Mouse (Mus musculus): ENCODE data around the gene Phc2.
"Not testable (repeated sequence)": the region's sequence is repeated elsewhere in the genome, so short reads cannot be mapped to it uniquely, and the experiment has no call there.

Gene Phc2

DNA sequence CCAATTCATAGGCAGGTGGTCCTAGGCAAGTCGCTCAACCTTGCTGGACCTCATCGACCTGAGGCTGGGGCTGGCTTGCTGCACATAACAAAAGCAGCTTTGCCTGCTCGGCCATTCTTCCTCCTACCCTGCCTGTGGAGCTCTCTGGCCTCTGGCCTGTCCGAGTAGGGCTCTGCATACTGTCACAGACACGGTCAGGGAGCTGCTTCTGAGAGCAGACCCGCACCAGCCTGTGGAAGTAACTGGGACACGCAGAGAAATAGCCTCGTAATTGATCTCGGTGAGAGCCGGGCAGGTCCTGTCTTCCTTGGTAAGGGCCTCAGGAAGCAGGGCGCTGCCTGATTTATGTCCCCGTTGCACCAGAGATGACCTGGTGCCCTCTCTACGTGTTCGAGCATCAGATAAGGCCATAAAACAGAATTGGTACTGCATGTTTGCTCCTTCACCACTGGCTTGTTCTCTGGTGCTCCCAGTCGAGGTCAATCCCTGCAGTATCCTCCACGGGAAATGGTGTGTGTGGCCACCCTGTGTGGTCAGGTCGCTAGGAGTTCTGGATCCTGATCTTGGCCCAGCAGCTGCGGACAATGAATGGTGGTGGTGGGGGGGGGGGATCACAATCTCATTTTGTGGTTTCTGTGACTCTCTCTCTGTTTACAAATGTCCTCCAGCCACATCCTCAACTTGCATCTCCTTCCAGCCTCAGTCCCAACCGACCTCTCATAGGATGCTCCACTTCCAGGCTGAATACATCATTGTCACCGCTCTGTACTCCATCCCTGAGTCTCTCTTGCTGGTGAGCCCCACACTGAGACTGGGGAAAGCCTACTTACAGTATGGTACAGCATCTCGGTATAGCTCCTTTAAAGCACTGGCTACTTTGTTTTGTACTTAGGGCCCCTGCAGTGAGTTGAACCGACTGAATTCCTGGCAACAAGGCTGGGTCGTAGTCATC is 12.5 kb upstream of the Phc2 start:
- no peak for DNase-seq (ENCODE audit: extremely low read depth, low read depth, low spot score)

DNA sequence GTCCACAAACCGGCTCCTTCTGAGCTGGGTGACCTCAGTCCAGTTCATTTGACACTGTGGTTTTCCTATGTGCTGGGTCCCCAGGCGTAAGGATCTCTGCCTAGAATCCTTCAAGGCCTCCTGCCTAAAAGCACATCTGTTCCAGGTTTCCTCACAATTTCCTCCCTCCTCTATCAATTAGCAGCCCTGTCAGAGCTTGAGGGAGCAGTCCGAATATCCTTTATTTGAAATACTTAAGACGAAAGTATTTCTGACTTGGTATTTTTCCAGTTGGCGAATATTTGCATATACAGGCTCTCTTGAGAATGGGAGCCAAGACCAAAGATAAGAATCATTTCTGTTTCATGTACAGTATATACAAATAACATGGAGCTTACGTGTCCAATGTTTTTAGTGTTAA is 8.6 kb upstream of the Phc2 start:
- DNase-seq (ENCODE audit: extremely low read depth, low read depth, low spot score), result no peak

GRCm38 (mm10) chr4:128646762-128647161 is 7.7 kb upstream of the Phc2 start:
- DNase-seq (ENCODE audit: extremely low read depth, low read depth, low spot score), result no peak

- no peak for DNase-seq (ENCODE audit: extremely low read depth, low read depth, low spot score)
These were observed 5.8 kb upstream of the Phc2 start for GRCm38 (mm10) chr4:128648567-128649255.

DNA sequence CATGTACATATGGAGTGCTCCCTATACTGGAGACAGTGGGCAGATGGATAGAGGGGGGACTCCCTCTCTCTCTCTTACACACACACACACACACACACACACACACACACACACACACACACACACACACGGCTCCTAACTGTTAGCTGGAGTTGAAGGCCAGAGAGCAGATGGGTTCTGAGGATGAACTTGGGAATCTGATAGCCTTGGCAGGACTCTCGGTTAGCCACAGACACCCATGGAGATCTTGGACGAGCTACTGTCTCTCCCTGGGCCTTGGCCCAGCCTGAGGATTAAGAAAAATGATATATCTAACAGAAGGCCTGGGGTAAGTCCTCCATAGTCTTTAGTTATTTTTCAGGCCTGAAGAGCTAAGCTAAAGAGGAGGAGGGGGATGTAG is 3.0 kb upstream of the Phc2 start:
- DNase-seq (ENCODE audit: extremely low read depth, low read depth, low spot score), result no peak

- no peak for DNase-seq (ENCODE audit: extremely low read depth, low read depth, low spot score)
These were observed 1.8 kb upstream of the Phc2 start for GRCm38 (mm10) chr4:128652584-128653298.

DNA sequence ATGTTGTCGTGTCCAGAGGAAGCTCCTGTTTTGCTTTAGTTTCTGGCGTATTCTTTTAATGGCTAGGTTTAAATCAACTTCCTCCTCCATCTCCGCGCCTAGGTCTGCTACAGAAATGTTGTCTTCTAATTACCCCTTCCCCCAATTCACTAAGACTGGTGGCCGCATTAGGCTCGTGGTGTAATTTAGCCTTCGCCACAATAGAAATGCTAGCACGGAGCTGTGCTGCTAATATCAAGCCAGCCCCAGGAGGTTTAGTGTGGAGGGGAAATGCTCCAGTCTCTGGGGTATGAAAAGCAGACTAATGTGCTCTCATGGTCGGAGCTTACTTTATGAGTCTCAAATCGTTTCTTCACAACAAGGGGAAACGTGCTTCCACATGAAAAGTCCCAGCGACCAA is 944 bp downstream of the Phc2 start:
- no peak for DNase-seq (ENCODE audit: extremely low read depth, low read depth, low spot score)

DNA sequence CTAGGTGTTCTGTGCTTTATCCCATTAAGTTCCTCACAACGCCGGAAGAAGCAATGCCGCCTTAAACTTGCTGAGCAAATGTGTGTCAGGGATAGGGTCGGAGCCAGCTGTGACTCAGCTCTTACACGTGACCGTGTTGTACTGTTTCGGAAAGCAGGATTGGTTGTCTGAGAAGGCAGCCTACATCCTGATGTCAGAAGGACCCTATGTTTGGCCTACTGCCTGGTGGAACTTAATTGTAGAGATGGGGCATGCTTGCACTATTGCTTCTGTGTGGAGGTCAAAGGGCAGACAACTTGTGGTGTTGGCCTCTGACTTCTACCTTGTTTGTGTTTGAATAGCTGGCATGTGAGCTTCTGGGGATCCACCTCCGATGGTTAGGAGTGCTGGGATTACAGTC is 5.7 kb downstream of the Phc2 start:
- no peak for DNase-seq (ENCODE audit: extremely low read depth, low read depth, low spot score)

DNA sequence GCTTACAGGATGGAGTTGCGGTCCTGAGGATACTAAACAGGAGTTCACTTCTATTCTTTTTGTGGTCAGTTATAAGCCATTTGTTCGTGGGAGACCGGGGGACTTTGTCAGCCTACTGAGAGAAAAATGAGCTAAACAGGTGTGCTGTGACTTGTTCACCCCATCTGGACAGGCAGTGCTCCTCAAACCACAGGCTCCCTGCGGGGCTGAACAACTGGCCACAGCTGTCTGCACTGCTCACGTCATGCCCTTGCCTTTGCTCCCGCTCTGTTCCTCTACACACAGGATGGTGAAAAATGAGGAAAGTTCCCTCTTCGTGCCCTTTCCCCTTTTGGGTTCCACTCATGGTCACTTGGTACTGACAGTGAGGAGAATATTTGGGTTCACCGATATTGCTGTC is 6.6 kb downstream of the Phc2 start:
- DNase-seq (ENCODE audit: extremely low read depth, low read depth, low spot score), result no peak

- DNase-seq (ENCODE audit: extremely low read depth, low read depth, low spot score), result no peak
These were observed 9.5 kb downstream of the Phc2 start for GRCm38 (mm10) chr4:128664002-128664401.

GRCm38 (mm10) chr4:128666362-128666761 is 11.9 kb downstream of the Phc2 start:
- DNase-seq (ENCODE audit: extremely low read depth, low read depth, low spot score), result not testable (repeated sequence)

DNA sequence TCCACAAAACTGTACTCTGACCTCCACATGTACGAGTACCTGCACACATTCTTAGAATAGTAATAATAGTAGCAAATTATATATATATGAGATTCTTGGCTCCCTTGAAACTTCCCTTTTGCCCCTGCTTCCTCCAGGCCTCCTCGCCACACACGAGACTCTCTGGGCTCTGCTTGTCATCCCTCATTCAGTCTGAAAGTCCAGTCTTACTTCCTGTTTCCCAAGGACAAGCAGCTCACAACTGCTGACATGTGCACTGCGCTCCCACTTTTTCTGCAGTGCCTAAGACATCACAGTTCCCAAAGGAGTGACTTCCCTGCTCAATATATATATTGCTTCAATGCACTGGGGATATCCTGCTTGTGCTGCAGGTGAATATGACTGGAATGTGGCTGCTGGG is 12.7 kb downstream of the Phc2 start:
- DNase-seq (ENCODE audit: extremely low read depth, low read depth, low spot score), result not testable (repeated sequence)

GRCm38 (mm10) chr4:128669229-128669628 is 14.7 kb downstream of the Phc2 start:
- DNase-seq (ENCODE audit: extremely low read depth, low read depth, low spot score), result no peak

DNA sequence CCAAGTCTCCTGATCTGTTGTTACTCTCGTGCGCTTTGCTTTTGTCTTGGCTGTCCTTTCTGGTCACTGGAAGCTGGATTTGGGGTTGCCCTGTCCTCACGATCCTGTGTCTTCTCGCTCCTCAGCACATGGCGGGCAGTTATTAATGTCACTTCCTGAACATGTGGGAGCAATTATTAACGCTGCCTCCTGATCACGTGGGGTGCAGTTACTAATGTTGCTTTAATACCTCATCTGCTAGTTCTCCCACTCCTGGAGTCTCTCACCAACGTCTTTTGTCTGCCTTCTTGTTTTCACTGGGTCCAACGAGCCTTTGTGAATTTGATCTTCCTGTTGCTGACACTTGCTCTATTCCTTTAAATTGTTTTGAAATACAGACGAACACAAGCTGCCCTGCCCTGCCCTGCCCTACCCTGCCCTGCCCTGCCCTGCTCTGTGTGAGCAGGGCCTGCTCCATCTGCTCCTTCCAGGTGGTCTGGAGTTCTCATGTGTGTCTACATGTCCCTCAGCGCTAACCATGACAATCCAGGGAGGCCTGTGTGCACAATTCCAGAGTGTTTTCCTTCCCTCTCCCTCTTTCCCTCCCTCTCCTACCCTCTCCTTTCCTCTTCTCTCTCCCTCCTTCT is 16.2 kb downstream of the Phc2 start:
- no peak for DNase-seq (ENCODE audit: extremely low read depth, low read depth, low spot score)

DNA sequence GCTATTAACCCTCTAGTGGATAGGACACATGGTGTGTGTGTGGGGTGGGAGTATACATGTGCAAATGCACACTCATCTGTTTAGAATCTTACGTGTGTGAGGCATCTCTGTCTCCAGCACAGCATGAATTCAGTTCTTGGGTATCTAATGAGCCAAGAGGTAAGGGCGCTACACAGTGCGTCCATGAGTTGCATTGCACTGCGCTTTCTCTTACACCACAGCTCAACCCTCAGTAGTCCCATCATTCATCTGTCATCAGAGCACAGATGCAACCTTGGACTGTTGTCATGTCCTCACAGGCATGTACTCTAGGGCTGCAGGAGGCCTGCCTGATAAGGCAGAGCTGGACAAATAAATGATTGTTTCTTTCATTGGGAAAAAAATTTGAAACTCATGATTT is 18.0 kb downstream of the Phc2 start:
- no peak for DNase-seq (ENCODE audit: extremely low read depth, low read depth, low spot score)

DNA sequence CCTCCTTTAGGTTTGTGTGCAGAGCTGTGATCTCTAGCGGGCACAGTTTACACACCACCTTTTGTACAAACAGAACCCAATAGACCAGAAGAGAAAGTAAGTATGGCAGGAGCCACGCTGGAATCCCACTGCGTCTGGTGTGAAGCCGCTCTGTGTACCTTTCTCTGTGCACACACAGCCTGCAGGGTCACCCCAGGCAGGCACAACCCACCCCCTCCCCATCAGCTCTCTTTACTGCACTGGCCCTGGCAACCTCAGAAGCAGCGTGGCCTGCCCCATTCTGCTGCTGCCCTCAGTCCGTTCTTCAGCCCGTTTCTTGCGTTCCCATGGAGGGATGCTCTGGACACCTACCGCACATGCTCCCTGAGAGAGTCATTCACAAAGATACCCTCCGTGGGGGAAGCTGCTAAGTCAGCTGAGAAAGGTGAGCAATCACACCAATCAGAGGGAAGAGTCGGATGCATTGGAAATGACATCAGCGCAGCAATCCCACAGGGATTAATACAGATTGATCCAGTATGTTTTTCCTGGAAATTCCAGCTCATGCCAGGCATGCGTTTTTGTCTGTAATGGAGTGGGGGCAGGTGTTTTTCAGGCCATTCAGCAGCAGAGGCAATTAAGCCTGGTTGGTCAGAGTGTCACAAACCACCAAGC is 24.2 kb downstream of the Phc2 start:
- DNase-seq (ENCODE audit: extremely low read depth, low read depth, low spot score), result no peak

- no peak for DNase-seq (ENCODE audit: extremely low read depth, low read depth, low spot score)
These were observed 26.6 kb downstream of the Phc2 start for GRCm38 (mm10) chr4:128681126-128681525.

DNA sequence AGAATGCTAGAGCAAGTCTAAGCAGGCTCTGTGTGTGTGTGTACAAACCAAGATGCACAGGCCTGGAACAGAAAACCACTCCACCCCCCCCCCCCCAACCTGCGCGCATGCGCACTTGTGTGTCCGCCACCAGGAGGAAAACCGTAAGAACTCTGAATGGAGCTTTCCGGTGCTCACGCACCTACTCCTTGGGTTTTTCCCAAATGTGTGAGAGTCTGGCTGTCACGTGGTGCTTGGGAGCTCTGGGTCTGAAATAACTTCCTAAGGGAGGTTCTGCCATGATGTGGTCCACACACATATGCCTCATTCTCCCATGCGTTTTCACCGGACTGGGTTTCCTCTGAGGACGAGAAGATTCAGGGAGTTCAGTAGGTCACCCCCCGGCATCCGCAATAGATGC is 27.8 kb downstream of the Phc2 start:
- DNase-seq (ENCODE audit: extremely low read depth, low read depth, low spot score), result no peak

- DNase-seq (ENCODE audit: extremely low read depth, low read depth, low spot score), result no peak
These were observed 29.2 kb downstream of the Phc2 start for GRCm38 (mm10) chr4:128683706-128684105.

DNA sequence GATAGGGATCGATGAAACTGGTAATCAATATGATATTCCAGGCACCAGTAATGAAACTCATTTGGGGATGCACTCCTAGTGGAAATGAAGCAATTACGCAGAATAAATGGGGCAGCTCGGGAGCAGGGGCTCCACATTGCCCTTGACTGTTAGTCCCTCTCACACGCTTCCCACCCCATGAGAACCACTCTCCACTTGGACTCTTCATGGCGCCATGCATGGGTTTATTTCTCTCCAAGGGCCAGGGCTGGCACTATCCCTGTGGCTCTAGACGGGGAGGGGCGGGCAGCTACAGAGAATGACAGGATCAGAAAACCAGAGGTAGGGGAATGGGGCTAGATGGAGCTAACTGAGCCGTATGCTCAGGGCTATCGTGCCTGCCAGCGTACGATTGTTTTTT is 29.6 kb downstream of the Phc2 start:
- DNase-seq (ENCODE audit: extremely low read depth, low read depth, low spot score), result no peak

DNA sequence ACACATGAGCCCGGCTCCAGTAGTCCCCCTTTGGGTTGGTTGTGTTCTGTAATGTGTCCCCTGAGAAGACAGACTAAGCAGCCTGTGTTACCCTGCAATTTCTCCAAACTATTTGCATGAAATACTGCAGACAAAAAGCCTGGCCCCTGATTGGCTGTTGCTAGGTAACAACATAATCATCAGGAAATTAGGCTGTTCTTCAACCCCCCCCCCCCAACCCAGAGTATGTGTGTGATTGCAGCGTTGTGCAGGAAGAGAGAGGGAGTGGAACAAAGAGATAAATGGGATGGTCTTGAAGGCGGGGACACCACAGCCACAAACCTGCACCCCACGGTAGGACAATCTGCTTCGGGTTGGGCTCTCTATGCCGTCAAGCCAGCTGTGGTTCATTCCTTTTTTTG is 34.0 kb downstream of the Phc2 start:
- no peak for DNase-seq (ENCODE audit: extremely low read depth, low read depth, low spot score)

Measured in fat pad, adult 2 months (tissue).